Mouse (Mus musculus) frontal cortex, postnatal 36 days (tissue): ENCODE measurements around the gene Rpain.

Source experiments
- DNase-seq, 2 experiments: peaks; one replicate each; pipeline ENCODE4 v3.0.0; 2022; ENCODE audit warnings: low spot score in 2 of 2

Rpain gene

DNA sequence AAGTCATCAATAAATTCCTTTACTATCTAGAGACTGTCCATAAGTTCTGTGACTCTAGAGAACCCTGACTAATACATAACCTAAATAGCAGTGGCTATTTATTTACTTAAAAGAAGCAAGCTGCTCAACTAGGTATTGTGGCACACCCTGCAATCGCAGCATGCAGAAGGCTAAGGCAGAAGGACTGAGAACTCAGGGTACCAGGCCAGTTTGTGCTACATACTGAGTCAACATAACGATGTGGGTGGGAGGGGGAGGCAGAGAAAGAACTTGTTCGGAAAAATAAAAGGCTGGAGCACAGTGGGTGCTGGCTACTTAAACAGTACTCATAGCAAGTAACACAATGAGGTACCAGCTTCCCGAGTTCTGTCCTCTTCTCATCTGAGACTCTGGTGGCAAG, 31.2 kb downstream of the Rpain start:
- peak in 1 of 2 experiments; percentile 28 for DNase-seq

GRCm38 (mm10) chr11:71003611-71004315, 33.8 kb downstream of the Rpain start:
- no peak for DNase-seq

- peak; percentile 97 to 98 for DNase-seq
Measured at GRCm38 (mm10) chr11:71004316-71004773, 34.3 kb downstream of the Rpain start, which contains the start of gene Dhx33. Dhx33 (minus strand) TSS chr11:71004437.

GRCm38 (mm10) chr11:71005046-71005445, 35.0 kb downstream of the Rpain start:
- DNase-seq = no peak

DNA sequence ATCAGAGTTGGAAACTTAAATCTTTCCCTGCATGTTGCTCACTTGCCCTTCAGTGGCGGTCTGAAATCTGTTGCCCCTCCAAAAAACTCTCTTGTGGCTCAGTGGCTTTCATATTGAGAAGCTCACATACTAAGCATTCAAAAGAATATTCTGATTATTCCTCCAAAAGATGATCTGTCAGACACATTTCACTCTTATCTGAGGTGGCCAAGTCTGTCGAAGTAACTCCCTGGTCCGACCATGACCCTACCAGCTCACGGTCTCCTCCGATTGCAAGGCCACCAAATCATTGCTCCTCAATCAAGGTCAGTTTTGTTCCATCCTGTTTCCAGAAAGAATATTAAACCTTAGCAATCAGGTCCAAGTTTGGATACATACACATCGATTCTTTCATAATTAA, 37.0 kb downstream of the Rpain start:
- no peak for DNase-seq

DNA sequence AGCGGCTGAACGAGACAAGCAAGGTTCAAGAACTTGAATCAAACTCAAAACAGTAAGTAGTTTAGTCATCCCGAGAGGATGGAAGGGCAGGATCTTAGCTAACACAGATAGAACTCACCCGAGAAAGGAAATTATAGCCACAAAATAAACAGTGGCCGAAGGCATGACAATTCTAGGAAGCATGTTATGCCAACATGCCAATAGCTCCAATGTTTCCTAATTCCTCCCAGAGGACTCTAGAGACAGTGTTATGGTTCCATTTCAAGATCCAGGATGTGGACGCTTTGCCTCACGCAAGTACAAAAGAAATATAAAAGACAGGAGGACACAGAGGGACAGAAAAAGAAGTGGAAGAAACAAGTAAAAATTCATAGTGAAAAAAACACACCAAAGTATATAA, 37.8 kb downstream of the Rpain start:
- no peak for DNase-seq

DNA sequence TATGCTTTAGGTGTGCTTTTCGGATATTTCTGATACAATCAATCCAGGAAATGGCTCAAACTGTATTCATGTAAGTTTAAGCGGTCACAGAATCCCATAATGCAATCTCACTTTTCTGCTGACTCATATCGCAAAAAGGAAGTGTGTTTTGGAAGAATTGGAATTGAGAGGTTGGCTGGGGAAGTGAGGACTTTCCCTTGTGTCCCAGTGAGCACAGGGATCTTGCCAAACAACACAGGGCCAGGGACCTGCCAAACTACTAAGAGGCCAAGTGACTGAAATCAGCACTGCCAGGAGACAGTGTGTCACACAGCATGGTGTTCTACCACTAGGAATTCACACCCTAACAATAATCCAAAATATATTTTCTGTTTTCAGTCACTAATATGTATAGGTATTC, 38.3 kb downstream of the Rpain start:
- no peak for DNase-seq

DNA sequence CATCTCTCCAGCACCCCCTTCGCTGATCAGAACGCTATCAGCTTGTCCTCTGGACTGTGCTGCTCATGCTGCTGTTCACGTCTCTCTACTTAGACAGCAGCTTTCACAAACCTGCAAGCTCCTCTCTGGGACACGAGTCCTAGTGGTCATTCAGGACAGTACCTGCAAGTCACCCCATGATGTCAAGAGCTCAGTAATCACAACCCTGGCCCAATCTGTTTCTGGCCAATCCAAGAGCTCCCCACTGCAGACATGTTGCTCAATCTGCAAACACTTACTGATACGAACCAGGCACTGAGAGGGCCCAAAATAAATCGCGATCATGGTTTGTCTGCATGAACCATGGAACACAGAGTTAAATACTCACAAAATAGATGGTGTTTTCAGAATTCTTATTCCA, 42.7 kb downstream of the Rpain start:
- no peak for DNase-seq

DNA sequence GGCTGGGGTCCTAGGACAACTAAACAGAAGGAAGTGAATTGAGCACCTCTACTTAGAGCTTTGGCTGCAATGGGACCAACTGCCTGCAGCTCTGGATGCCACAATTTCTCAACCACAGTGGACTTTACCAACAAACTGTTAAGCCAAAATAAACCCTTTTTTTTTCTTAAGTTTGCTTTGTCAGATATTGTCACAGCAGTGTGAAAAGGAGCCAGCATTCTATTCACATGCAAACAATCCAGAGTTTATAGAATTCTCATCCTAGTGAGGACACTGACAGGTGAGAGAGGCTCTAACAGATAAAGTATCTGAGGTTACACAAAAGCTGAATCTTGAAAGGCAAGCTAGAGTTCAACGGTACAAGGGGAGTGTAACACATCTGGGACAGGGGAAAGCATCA, 47.0 kb downstream of the Rpain start:
- DNase-seq = no peak

DNA sequence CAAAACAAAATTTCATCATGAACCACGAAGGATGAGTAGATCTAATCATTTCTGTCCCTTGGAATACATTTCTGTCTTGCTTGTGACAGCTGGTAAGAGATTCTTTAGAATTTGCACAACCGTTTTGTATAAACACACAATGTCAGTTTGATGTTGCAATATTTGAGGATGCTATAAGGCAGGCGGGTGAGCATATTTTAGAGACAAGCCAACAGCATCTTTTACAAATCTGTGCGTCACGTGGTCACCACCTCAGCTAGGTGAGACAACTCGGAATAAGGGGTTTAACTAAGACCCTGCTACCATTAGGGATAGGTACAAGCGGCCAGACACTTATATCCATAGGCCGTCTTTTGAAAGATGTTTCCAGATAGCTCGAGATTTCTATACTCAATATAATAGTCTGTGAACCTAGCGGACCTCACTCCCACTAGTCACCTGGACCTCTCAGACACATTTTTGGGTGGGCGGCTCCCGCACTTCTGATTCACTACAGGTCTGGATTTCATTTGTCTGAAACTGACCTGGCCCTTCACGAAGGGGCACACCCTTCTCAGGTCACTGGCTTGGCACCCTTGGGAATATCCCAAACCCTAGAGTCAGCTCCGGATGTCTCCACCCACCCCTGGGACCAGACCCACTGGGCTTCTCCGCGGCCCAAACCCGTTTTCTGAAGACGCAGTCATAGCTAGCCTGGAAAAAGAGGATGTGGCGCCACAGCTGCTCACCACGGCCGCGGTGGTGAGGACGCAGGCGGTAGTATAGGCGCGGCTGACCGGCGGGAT, 48.6 kb downstream of the Rpain start:
- no peak for DNase-seq

DNA sequence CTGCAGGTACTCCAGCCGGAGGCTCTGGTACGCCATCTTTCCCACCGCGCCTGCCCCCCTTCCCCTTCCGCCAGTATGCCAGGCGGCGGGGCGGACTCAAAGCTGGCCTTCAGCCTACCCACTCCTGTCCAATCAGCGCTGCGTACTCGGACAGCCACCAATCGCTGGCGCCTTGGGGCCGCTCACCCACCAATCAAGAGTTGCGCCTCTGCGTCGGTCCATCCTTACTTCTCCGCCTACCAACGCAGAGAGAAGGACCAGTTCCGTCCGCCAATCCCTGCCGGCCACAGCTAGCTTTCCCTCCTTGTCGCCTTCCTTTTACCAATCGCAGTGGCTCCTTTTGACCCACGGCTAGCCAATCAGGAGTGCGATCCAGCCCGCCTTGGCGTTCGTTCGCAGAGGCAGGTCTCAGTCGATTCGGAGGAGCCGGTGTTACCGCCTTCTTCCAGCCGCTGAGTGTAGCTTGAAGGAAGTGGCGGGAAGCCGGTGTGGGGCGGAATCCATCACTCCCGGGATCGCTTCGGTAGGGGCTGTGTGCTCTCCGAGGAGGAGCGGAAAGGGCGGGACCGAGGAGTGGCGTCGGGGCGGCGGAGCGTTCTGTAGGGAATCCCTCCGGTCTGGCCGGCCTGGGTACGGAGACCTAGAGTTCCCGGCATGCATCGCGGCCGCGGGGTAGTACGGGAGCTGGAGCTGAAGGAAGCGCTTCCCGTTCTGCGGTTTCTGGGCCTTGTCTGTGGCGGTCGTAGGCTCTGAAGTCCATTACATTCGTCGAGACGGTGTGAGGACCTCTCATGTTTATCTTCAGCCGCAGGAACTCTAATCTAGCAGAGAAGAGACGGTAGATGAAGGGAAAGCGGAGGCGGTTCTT, 49.4 kb downstream of the Rpain start, which contains the start of the genes Mis12 and Derl2:
TSS of gene Mis12 (plus strand) at position 411 of the 868 bp plus-strand sequence.
TSS of gene Derl2 (minus strand) at position 641 of the 868 bp plus-strand sequence.
- peak; percentile 99 for DNase-seq
